Mouse (Mus musculus) CH12.LX (cell line): ENCODE data around the gene Chml. TPM values are rescaled to one million over a fixed set of nuclear protein-coding genes. Genes with fewer than 3 reads are reported as not detected.

Source experiments
- DNase-seq: peaks from one replicate; pipeline ENCODE4 v3.0.0-alpha.2; 2013; ENCODE audit errors: extremely low read depth
- H3K27ac ChIP-seq: 2 replicates; pipeline ENCODE4 v1.5.1; 2012; ENCODE audit warnings: low read depth, mild to moderate bottlenecking, control low read depth, moderate library complexity; ENCODE audit not compliant: insufficient read depth
- H3K27me3 ChIP-seq: replicated peaks from 2 replicates; pipeline ENCODE3; 2012; ENCODE audit warnings: inconsistent platforms
- H3K36me3 ChIP-seq, 2 experiments: replicated peaks in 1 of 2; 2 replicates each; pipeline versions ENCODE3 to v1.6.1; 2012; ENCODE audit warnings: inconsistent platforms in 1 of 2, low read length in 1 of 2, mild to moderate bottlenecking in 1 of 2, mixed read lengths in 1 of 2, moderate library complexity in 1 of 2; ENCODE audit not compliant: control insufficient read depth in 1 of 2, insufficient read depth in 1 of 2
- H3K4me1 ChIP-seq, 2 experiments: 2 replicates each; pipeline ENCODE4 v1.6.1; 2012; ENCODE audit warnings: inconsistent platforms in 1 of 2, moderate library complexity in 1 of 2; ENCODE audit not compliant: insufficient read depth in 2 of 2, control insufficient read depth in 1 of 2
- H3K4me2 ChIP-seq: 2 replicates; pipeline ENCODE4 v1.6.1; 2012; ENCODE audit warnings: low read depth, mild to moderate bottlenecking, control low read depth; ENCODE audit not compliant: poor library complexity, insufficient read depth, severe bottlenecking
- H3K4me3 ChIP-seq, 3 experiments: fragments of 150-350 bp in 1 of 3; sonication (generic) in 1 of 3; replicated peaks in 1 of 3; 2 replicates each; pipeline versions ENCODE3 to v1.5.1; 2011 to 2012; ENCODE audit warnings: low read depth in 2 of 3, low read length in 2 of 3, mild to moderate bottlenecking in 2 of 3, moderate library complexity in 2 of 3, control low read depth in 1 of 3, improper control_type of control experiment in 1 of 3, inconsistent platforms in 1 of 3, mixed read lengths in 1 of 3; ENCODE audit not compliant: poor library complexity in 1 of 3
- H3K79me2 ChIP-seq: replicated peaks from 2 replicates; pipeline ENCODE4 v1.6.1; 2012; ENCODE audit warnings: mild to moderate bottlenecking, moderate library complexity; ENCODE audit not compliant: control insufficient read depth, poor library complexity, insufficient read depth, severe bottlenecking; ENCODE audit errors: extremely low read depth
- H3K9ac ChIP-seq: 2 replicates; pipeline ENCODE4 v1.6.1; 2012; ENCODE audit warnings: low read depth, mild to moderate bottlenecking, control low read depth, moderate library complexity; ENCODE audit not compliant: insufficient read depth
- H3K9me3 ChIP-seq: replicated peaks from 2 replicates; pipeline ENCODE3; 2012; ENCODE audit warnings: low read length, inconsistent platforms, mixed read lengths
- BHLHE40 ChIP-seq: IDR thresholded peaks from 2 replicates; pipeline ENCODE4 v1.6.1; 2011; ENCODE audit warnings: mild to moderate bottlenecking, low read depth, low read length, improper control_type of control experiment
- CHD2 ChIP-seq: IDR thresholded peaks from 2 replicates; pipeline ENCODE4 v1.6.1; 2011; ENCODE audit warnings: low read length, improper control_type of control experiment
- CTCF ChIP-seq, 2 experiments: IDR thresholded peaks in 1 of 2; conservative IDR thresholded peaks in 1 of 2; 2 replicates each; pipeline ENCODE4 v1.5.1; 2011 to 2012; ENCODE audit warnings: low read depth in 2 of 2, low read length in 2 of 2, improper control_type of control experiment in 1 of 2, inconsistent platforms in 1 of 2, mild to moderate bottlenecking in 1 of 2, moderate library complexity in 1 of 2
- E2F4 ChIP-seq: IDR thresholded peaks from 2 replicates; pipeline ENCODE4 v1.6.1; 2011; ENCODE audit warnings: low read depth, low read length, improper control_type of control experiment; ENCODE audit not compliant: insufficient replicate concordance
- ELF1 ChIP-seq: IDR thresholded peaks from 2 replicates; pipeline ENCODE4 v1.6.1; 2014; ENCODE audit warnings: low read depth, mild to moderate bottlenecking, inconsistent platforms, low read length, improper control_type of control experiment
- EP300 ChIP-seq: IDR thresholded peaks from 2 replicates; pipeline ENCODE4 v1.6.1; 2011; ENCODE audit warnings: low read length, improper control_type of control experiment
- ETS1 ChIP-seq: conservative IDR thresholded peaks from 2 replicates; pipeline ENCODE4 v1.6.1; 2012; ENCODE audit warnings: low read depth, mild to moderate bottlenecking, inconsistent platforms, low read length, improper control_type of control experiment, moderate library complexity
- IRF4 ChIP-seq: IDR thresholded peaks from 2 replicates; pipeline ENCODE4 v1.6.1; 2014; ENCODE audit warnings: low read depth, mild to moderate bottlenecking, inconsistent platforms, low read length, improper control_type of control experiment
- JUN ChIP-seq: IDR thresholded peaks from 2 replicates; pipeline ENCODE4 v1.6.1; 2011; ENCODE audit warnings: low read depth, mild to moderate bottlenecking, low read length, improper control_type of control experiment, moderate library complexity; ENCODE audit not compliant: insufficient read depth
- JUND ChIP-seq: conservative IDR thresholded peaks from 2 replicates; pipeline ENCODE4 v1.6.1; 2011; ENCODE audit warnings: low read depth, low read length, improper control_type of control experiment
- KAT2A ChIP-seq: IDR thresholded peaks from 2 replicates; pipeline ENCODE4 v1.6.1; 2012; ENCODE audit warnings: low read length, improper control_type of control experiment, inconsistent platforms; ENCODE audit not compliant: insufficient replicate concordance
- MAFK ChIP-seq: IDR thresholded peaks from 2 replicates; pipeline ENCODE4 v1.6.1; 2011; ENCODE audit warnings: low read length, improper control_type of control experiment; ENCODE audit not compliant: insufficient replicate concordance
- MAX ChIP-seq: IDR thresholded peaks from 2 replicates; pipeline ENCODE4 v1.6.1; 2011; ENCODE audit warnings: low read length, improper control_type of control experiment
- MAZ ChIP-seq: IDR thresholded peaks from 2 replicates; pipeline ENCODE4 v1.6.1; 2012; ENCODE audit warnings: low read depth, mild to moderate bottlenecking, inconsistent platforms, low read length, improper control_type of control experiment, moderate library complexity
- MEF2A ChIP-seq: IDR thresholded peaks from 2 replicates; pipeline ENCODE4 v1.6.1; 2014; ENCODE audit warnings: low read depth, mild to moderate bottlenecking, inconsistent platforms, low read length, improper control_type of control experiment, borderline replicate concordance
- MXI1 ChIP-seq: IDR thresholded peaks from 2 replicates; pipeline ENCODE4 v1.6.1; 2011; ENCODE audit warnings: mild to moderate bottlenecking, low read depth, low read length, improper control_type of control experiment
- MYC ChIP-seq: IDR thresholded peaks from 2 replicates; pipeline ENCODE4 v1.6.1; 2011; ENCODE audit warnings: low read depth, mild to moderate bottlenecking, improper control_type of control experiment, low read length
- NELFE ChIP-seq: IDR thresholded peaks from 2 replicates; pipeline ENCODE4 v1.6.1; 2011; ENCODE audit warnings: low read depth, low read length, improper control_type of control experiment
- PAX5 ChIP-seq: IDR thresholded peaks from 2 replicates; pipeline ENCODE4 v1.6.1; 2012; ENCODE audit warnings: low read length, inconsistent platforms, mixed read lengths
- POLR2A ChIP-seq: IDR thresholded peaks from 2 replicates; pipeline ENCODE4 v1.6.1; 2011; ENCODE audit warnings: low read depth, mild to moderate bottlenecking, improper control_type of control experiment, low read length
- POLR2AphosphoS2 ChIP-seq: IDR thresholded peaks from 2 replicates; pipeline ENCODE4 v1.6.1; 2011; ENCODE audit warnings: low read depth, low read length, improper control_type of control experiment
- RAD21 ChIP-seq: IDR thresholded peaks from 2 replicates; pipeline ENCODE4 v1.6.1; 2011; ENCODE audit warnings: low read depth, mild to moderate bottlenecking, low read length, improper control_type of control experiment, moderate library complexity
- RCOR1 ChIP-seq: conservative IDR thresholded peaks from 2 replicates; pipeline ENCODE4 v1.6.1; 2012; ENCODE audit warnings: low read depth, mild to moderate bottlenecking, inconsistent platforms, low read length, improper control_type of control experiment
- SIN3A ChIP-seq: IDR thresholded peaks from 2 replicates; pipeline ENCODE4 v1.6.1; 2012; ENCODE audit warnings: low read length, improper control_type of control experiment, inconsistent platforms
- SMC3 ChIP-seq: IDR thresholded peaks from 2 replicates; pipeline ENCODE4 v1.6.1; 2011; ENCODE audit warnings: low read depth, low read length, improper control_type of control experiment
- TBP ChIP-seq: conservative IDR thresholded peaks from 2 replicates; pipeline ENCODE4 v1.6.1; 2011; ENCODE audit warnings: low read depth, low read length, improper control_type of control experiment
- TCF12 ChIP-seq: IDR thresholded peaks from 2 replicates; pipeline ENCODE4 v1.6.1; 2014; ENCODE audit warnings: low read depth, mild to moderate bottlenecking, inconsistent platforms, low read length, improper control_type of control experiment
- USF1 ChIP-seq: IDR thresholded peaks from 2 replicates; pipeline ENCODE4 v1.6.1; 2014; ENCODE audit warnings: low read depth, mild to moderate bottlenecking, inconsistent platforms, low read length, improper control_type of control experiment
- USF2 ChIP-seq: conservative IDR thresholded peaks from 2 replicates; pipeline ENCODE4 v1.6.1; 2011; ENCODE audit warnings: low read depth, low read length, improper control_type of control experiment
- ZC3H11A ChIP-seq: IDR thresholded peaks from 2 replicates; pipeline ENCODE4 v1.6.1; 2012; ENCODE audit warnings: low read depth, mild to moderate bottlenecking, inconsistent platforms, low read length, improper control_type of control experiment
- ZKSCAN1 ChIP-seq: IDR thresholded peaks from 2 replicates; pipeline ENCODE4 v1.6.1; 2012; ENCODE audit warnings: low read depth, inconsistent platforms, low read length, improper control_type of control experiment, borderline replicate concordance
- ZMIZ1 ChIP-seq: IDR thresholded peaks from 2 replicates; pipeline ENCODE4 v1.6.1; 2012; ENCODE audit warnings: low read depth, mild to moderate bottlenecking, inconsistent platforms, low read length, improper control_type of control experiment
- ZNF384 ChIP-seq: IDR thresholded peaks from 2 replicates; pipeline ENCODE4 v1.6.1; 2012; ENCODE audit warnings: low read depth, low read length, improper control_type of control experiment, inconsistent platforms
- dilution Hi-C: fragments of 300-500 bp; cut with MboI; formaldehyde crosslinking; loops from 2 replicates; pipeline ENCODE4 v1.14.3; 2020; ENCODE audit warnings: low sequenced_read_pairs; ENCODE audit not compliant: extremely low pct_unique_long_range_greater_than_20kb, extremely low pct_ligation_motif_present
- in situ Hi-C: fragments of 300-500 bp; cut with MboI; formaldehyde crosslinking; loops from 3 replicates; pipeline ENCODE4 v1.14.3; 2019; ENCODE audit warnings: low sequenced_read_pairs, low pct_ligation_motif_present, low pct_unique_long_range_greater_than_20kb, mixed read lengths
- polyA plus RNA-seq: library from polyadenylated mRNA; unstranded; fragments of >175 nt; gene quantifications from 2 replicates; pipeline ENCODE4 v1.2.1, GENCODE M21; 2012; ENCODE audit warnings: low read depth; ENCODE audit not compliant: insufficient read length
- total RNA-seq, 2 experiments: library from RNA; depleted of rRNA; stranded (reverse); fragments of 300-350 nt in 1 of 2; fragments of >200 nt in 1 of 2; gene quantifications; 2 replicates each; pipeline ENCODE4 v1.2.3; 2012 to 2014

Chml gene
- total and polyA plus RNA-seq, 3 experiments = 3.1 to 6.0 (median 3.3) TPM

- dilution Hi-C loops = no loop called here
Observed at GRCm38 (mm10) chr1:175699796-175700195, 7.1 kb upstream of the Chml start.

GRCm38 (mm10) chr1:175699375-175699774 lies 6.7 kb upstream of the Chml start:
- Histone ChIP-seq H3K4me3 (no peak overlapping the region), H3K4me2 (peak overlapping the region; percentile 55), H3K36me3 (no peaks in the 10 kb centered on the region), H3K27ac (no peak overlapping the region), H3K9me3 (no peaks in the 10 kb centered on the region), H3K4me1 (peaks cover 0 to 10% of the 10 kb centered on the region in 2 experiments; a peak in 2 of 4 replicates), H3K9ac (no peak overlapping the region), H3K27me3 (no peaks in the 10 kb centered on the region), H3K79me2 (no peaks in the 10 kb centered on the region)
- TF ChIP-seq POLR2A (no peak), MAZ (no peak)
- DNase-seq = no peak
- dilution Hi-C loops (no loop called here), in situ Hi-C loops (no loop called here)

More at GRCm38 (mm10) chr1:175699796-175700195, 7.1 kb upstream of the Chml start:
- TF ChIP-seq RCOR1 (no peak), TCF12 (no peak), BHLHE40 (peak; percentile 91), MXI1 (no peak), POLR2AphosphoS2 (no peak), MEF2A (no peak), MYC (no peak), ZKSCAN1 (no peak), MAZ (no peak), USF1 (peak; percentile 83), MAFK (no peak), ETS1 (no peak), E2F4 (no peak), MAX (peak; percentile 72), EP300 (no peak), RAD21 (no peak), ELF1 (no peak), KAT2A (no peak), CTCF (conservative IDR thresholded peaks at IDR 0.05 in 1 of 2, IDR thresholded peaks at IDR 0.05 in 1 of 2; ENCODE audit: low read depth in 2 of 2, low read length in 2 of 2) (no peak), IRF4 (no peak), ZNF384 (no peak), JUN (no peak), CHD2 (no peak), ZMIZ1 (no peak), PAX5 (no peak), SIN3A (no peak), POLR2A (no peak), JUND (no peak), TBP (no peak), USF2 (peak; percentile 79), SMC3 (no peak), NELFE (no peak), ZC3H11A (no peak)
- TF ChIP-seq, all 38 proteins: peak for 4
- H3K36me3 ChIP-seq = no peaks in the 10 kb centered on the region
- H3K4me2 ChIP-seq = peak overlapping the region; percentile 55
- in situ Hi-C loops = no loop called here
- no peaks in the 10 kb centered on the region for H3K27me3 ChIP-seq
- H3K4me1 ChIP-seq = peaks cover 0 to 10% of the 10 kb centered on the region in 2 experiments; a peak in 2 of 4 replicates
- no peaks in the 10 kb centered on the region for H3K9me3 ChIP-seq
- no peak overlapping the region for H3K4me3 ChIP-seq
- H3K9ac ChIP-seq = no peak overlapping the region
- no peak overlapping the region for H3K27ac ChIP-seq
- H3K79me2 ChIP-seq = no peaks in the 10 kb centered on the region
- DNase-seq = peak; percentile 54
